Mouse (Mus musculus): ENCODE measurements at regions not wholly inside any gene's neighbourhood (a gene's known extent, or its start where the extent isn't known, plus 50 kb on each side); places are given as distances from the start of the nearest gene placed in this dataset.
A peak's percentile ranks its signal among the peaks of the same experiment; 100 is the strongest.

DNA sequence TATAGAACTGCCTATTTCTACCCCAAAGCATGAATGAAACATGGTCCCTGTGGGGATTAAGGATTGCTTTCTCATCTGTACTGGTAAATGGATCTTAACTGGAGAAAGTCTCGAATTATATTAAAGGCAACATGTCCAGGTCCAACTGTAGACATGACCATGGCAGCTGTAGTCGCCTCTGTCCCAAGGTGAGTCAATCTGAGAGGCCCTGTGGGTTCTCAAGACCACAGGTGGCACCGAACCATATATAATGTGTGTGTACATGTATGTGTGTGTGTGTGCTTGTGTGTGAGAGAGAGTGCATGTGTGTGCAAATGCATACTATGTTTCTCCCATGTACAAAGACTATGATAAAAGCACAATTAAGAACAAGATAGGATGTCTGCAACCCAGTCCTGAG lies 105.9 kb upstream of the Kcnj15 start:
- no peak overlapping the region for H3K4me2 ChIP-seq (ENCODE audit: low read depth, low read length)
- H3K27me3 ChIP-seq (ENCODE audit: insufficient read depth, low read length): no peaks in the 10 kb centered on the region
- TF ChIP-seq CTCF (IDR thresholded peaks at IDR 0.05; ENCODE audit: low read depth): no peak
- no peaks in the 10 kb centered on the region for H3K4me1 ChIP-seq (ENCODE audit: insufficient read depth, low read length)
- no peak overlapping the region for H3K9ac ChIP-seq (replicated peaks; ENCODE audit: low read length)
- no peak overlapping the region for H3K4me3 ChIP-seq (ENCODE audit: low read length)
- DNase-seq (ENCODE audit: low spot score) (no peak), ATAC-seq (no peak)
- no peak overlapping the region for H3K27ac ChIP-seq
- H3K9me3 ChIP-seq (ENCODE audit: low read length): no peaks in the 10 kb centered on the region
- WGBS: 88% methylated on average over 3 of the region's 3 CpGs
- no peaks in the 10 kb centered on the region for H3K36me3 ChIP-seq (ENCODE audit: insufficient read depth, low read length)

DNA sequence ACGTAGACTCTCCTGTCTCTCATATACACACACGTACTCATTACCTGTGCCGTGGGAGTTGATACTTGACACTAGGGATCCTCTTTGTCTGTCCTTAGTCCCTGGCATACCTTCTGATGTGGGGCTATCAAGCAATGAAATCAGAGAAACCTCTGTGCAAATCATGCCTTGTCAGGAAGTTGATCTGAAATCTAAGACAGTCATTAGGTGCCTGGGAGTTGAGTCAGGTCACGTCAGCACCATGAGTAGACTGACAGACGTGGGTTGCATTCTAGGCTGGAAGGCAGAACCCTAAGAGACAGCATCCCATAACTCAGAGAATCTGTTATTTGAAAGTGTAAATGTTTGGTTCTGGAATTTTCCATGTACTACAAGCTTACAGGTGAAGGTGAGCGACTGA lies 105.4 kb upstream of the Kcnj15 start:
- DNase-seq (ENCODE audit: low spot score) (no peak), ATAC-seq (no peak)
- WGBS: 93% methylated on average over 6 of the region's 6 CpGs
- Histone ChIP-seq H3K27me3 (ENCODE audit: insufficient read depth, low read length) (no peaks in the 10 kb centered on the region), H3K4me1 (ENCODE audit: insufficient read depth, low read length) (no peaks in the 10 kb centered on the region), H3K36me3 (ENCODE audit: insufficient read depth, low read length) (no peaks in the 10 kb centered on the region), H3K4me3 (ENCODE audit: low read length) (no peak overlapping the region), H3K27ac (no peak overlapping the region), H3K9me3 (ENCODE audit: low read length) (no peaks in the 10 kb centered on the region), H3K4me2 (ENCODE audit: low read depth, low read length) (no peak overlapping the region), H3K9ac (replicated peaks; ENCODE audit: low read length) (no peak overlapping the region)
- TF ChIP-seq CTCF (IDR thresholded peaks at IDR 0.05; ENCODE audit: low read depth): no peak

- no peaks in the 10 kb centered on the region for H3K4me1 ChIP-seq (ENCODE audit: insufficient read depth, low read length)
- WGBS: 67% methylated on average over 13 of the region's 13 CpGs
- H3K27me3 ChIP-seq (ENCODE audit: insufficient read depth, low read length): no peaks in the 10 kb centered on the region
- no peak overlapping the region for H3K4me3 ChIP-seq (ENCODE audit: low read length)
- no peak for TF ChIP-seq CTCF (IDR thresholded peaks at IDR 0.05; ENCODE audit: low read depth)
- ATAC-seq (no peak), DNase-seq (ENCODE audit: low spot score) (no peak)
- no peaks in the 10 kb centered on the region for H3K36me3 ChIP-seq (ENCODE audit: insufficient read depth, low read length)
- H3K9me3 ChIP-seq (ENCODE audit: low read length): no peaks in the 10 kb centered on the region
- H3K27ac ChIP-seq: no peak overlapping the region
- no peak overlapping the region for H3K4me2 ChIP-seq (ENCODE audit: low read depth, low read length)
- no peak overlapping the region for H3K9ac ChIP-seq (replicated peaks; ENCODE audit: low read length)
Measured at GRCm38 (mm10) chr16:95152742-95153383, 104.5 kb upstream of the Kcnj15 start.

GRCm38 (mm10) chr16:95168349-95168748 lies 89.0 kb upstream of the Kcnj15 start:
- 89% methylated on average over 7 of the region's 7 CpGs for WGBS
- no peaks in the 10 kb centered on the region for H3K9me3 ChIP-seq (ENCODE audit: low read length)
- no peak for ATAC-seq
- H3K36me3 ChIP-seq (ENCODE audit: insufficient read depth, low read length): no peaks in the 10 kb centered on the region
- no peak overlapping the region for H3K4me2 ChIP-seq (ENCODE audit: low read depth, low read length)
- no peaks in the 10 kb centered on the region for H3K4me1 ChIP-seq (ENCODE audit: insufficient read depth, low read length)
- DNase-seq (ENCODE audit: low spot score): no peak
- H3K27ac ChIP-seq: no peak overlapping the region
- H3K27me3 ChIP-seq (ENCODE audit: insufficient read depth, low read length): no peaks in the 10 kb centered on the region
- no peak overlapping the region for H3K9ac ChIP-seq (replicated peaks; ENCODE audit: low read length)
- no peak overlapping the region for H3K4me3 ChIP-seq (ENCODE audit: low read length)
- no peak for TF ChIP-seq CTCF (IDR thresholded peaks at IDR 0.05; ENCODE audit: low read depth)

- ATAC-seq: no peak
- Histone ChIP-seq H3K9ac (replicated peaks; ENCODE audit: low read length) (no peak overlapping the region), H3K36me3 (ENCODE audit: insufficient read depth, low read length) (no peaks in the 10 kb centered on the region), H3K4me3 (ENCODE audit: low read length) (no peak overlapping the region), H3K4me1 (ENCODE audit: insufficient read depth, low read length) (no peaks in the 10 kb centered on the region), H3K27ac (no peak overlapping the region), H3K9me3 (ENCODE audit: low read length) (no peaks in the 10 kb centered on the region), H3K4me2 (ENCODE audit: low read depth, low read length) (no peak overlapping the region), H3K27me3 (ENCODE audit: insufficient read depth, low read length) (no peaks in the 10 kb centered on the region)
- TF ChIP-seq CTCF (IDR thresholded peaks at IDR 0.05; ENCODE audit: low read depth): no peak
- WGBS: 96% methylated on average over 1 of the region's 1 CpGs
- DNase-seq (ENCODE audit: low spot score): peak; percentile 28
Measured at GRCm38 (mm10) chr16:95169346-95169745, 88.0 kb upstream of the Kcnj15 start.

- no peak for TF ChIP-seq CTCF (IDR thresholded peaks at IDR 0.05; ENCODE audit: low read depth)
- no peak overlapping the region for H3K4me3 ChIP-seq (ENCODE audit: low read length)
- H3K27me3 ChIP-seq (ENCODE audit: insufficient read depth, low read length): no peaks in the 10 kb centered on the region
- 0 out of 2 replicates have a peak, but pooled peaks cover 4% of the 10 kb centered on the region for H3K4me1 ChIP-seq (ENCODE audit: insufficient read depth, low read length)
- H3K4me2 ChIP-seq (ENCODE audit: low read depth, low read length): no peak overlapping the region
- no peak overlapping the region for H3K27ac ChIP-seq
- no peak overlapping the region for H3K9ac ChIP-seq (replicated peaks; ENCODE audit: low read length)
- no peak for DNase-seq (ENCODE audit: low spot score)
- no peaks in the 10 kb centered on the region for H3K36me3 ChIP-seq (ENCODE audit: insufficient read depth, low read length)
- no peak for ATAC-seq
- 76% methylated on average over 5 of the region's 5 CpGs for WGBS
- no peaks in the 10 kb centered on the region for H3K9me3 ChIP-seq (ENCODE audit: low read length)
Measured at GRCm38 (mm10) chr16:95180562-95180961, 76.8 kb upstream of the Kcnj15 start.

DNA sequence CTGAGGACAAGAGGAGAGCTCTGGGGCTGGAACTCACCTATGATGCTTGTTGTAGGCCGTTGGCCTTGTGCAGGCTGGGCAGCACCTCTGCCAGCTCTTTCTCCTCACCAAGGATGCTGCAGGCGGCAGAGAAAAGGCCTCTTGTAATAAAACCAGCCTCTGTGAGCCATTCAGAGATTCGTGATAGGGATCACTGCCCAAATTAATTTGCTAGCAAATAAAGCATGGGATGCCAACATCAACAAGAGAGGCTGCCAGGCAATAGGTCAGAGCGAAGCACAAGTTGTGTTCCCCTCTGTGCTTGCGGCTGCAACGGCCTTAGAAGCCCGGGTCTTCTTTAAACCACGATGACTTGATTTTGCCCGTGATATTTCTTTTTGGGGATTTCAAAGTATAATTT lies 72.0 kb upstream of the Kcnj15 start:
- Histone ChIP-seq H3K36me3 (ENCODE audit: insufficient read depth, low read length) (no peaks in the 10 kb centered on the region), H3K4me3 (ENCODE audit: low read length) (no peak overlapping the region), H3K9me3 (ENCODE audit: low read length) (no peaks in the 10 kb centered on the region), H3K9ac (replicated peaks; ENCODE audit: low read length) (no peak overlapping the region), H3K4me2 (ENCODE audit: low read depth, low read length) (no peak overlapping the region), H3K4me1 (ENCODE audit: insufficient read depth, low read length) (0 out of 2 replicates have a peak, but pooled peaks cover 4% of the 10 kb centered on the region), H3K27me3 (ENCODE audit: insufficient read depth, low read length) (no peaks in the 10 kb centered on the region), H3K27ac (no peak overlapping the region)
- 57% methylated on average over 9 of the region's 9 CpGs for WGBS
- DNase-seq (ENCODE audit: low spot score) (peak; percentile 66), ATAC-seq (no peak)
- no peak for TF ChIP-seq CTCF (IDR thresholded peaks at IDR 0.05; ENCODE audit: low read depth)

Data from hindbrain, postnatal 0 days (tissue).